Mouse (Mus musculus) megakaryocyte, embryonic 14.5 days (primary cell): ENCODE data around the gene Gramd1b.

ENCODE experiments used
- FLI1 ChIP-seq: IDR thresholded peaks from 2 replicates; pipeline ENCODE4 v1.6.1; 2012; ENCODE audit warnings: low read length, inconsistent platforms, mixed read lengths
- GATA1 ChIP-seq: IDR thresholded peaks from 3 replicates; pipeline ENCODE4 v1.6.1; 2012; ENCODE audit warnings: mixed read lengths, low read length, inconsistent platforms, borderline replicate concordance

- TF ChIP-seq FLI1 (no peak), GATA1 (no peak)
These were observed 10.1 kb downstream of the Gramd1b start for GRCm38 (mm10) chr9:40521097-40521496.
